Comparison of ENCODE assay signal across 8 mouse cellular contexts in genomic region chr16:78577085-78577671, GRCm38 (mm10). TPM values are rescaled to one million over a fixed set of nuclear protein-coding genes. Genes with fewer than 3 reads are reported as not detected.
A peak's percentile ranks its signal among the peaks of the same experiment; 100 is the strongest.
DNase-seq lines count a peak whose midpoint lies in the region; ATAC-seq and TF ChIP-seq lines count a peak whose summit lies in the region.

No protein-coding gene starts in this region.

- H3K9ac ChIP-seq in embryonic facial prominence, embryonic 12.5 days = peak overlapping the region; percentile 67
- H3K9ac ChIP-seq in liver, embryonic 12.5 days = peak overlapping the region; percentile 74; the same call in 1 of the 2 replicates

- ATAC-seq in embryonic facial prominence, embryonic 12.5 days (ENCODE audit: insufficient number of reproducible peaks, insufficient read depth, low FRiP score, low TSS enrichment) = no peak
- ATAC-seq in liver, embryonic 12.5 days = peak; percentile 14; the same call in 1 of the 2 replicates

- peak overlapping the region; percentile 56 for H3K4me2 ChIP-seq in embryonic facial prominence, embryonic 12.5 days (replicated peaks)
- H3K4me2 ChIP-seq in liver, embryonic 12.5 days = peak overlapping the region; percentile 85
- H3K4me2 ChIP-seq in myocyte (ENCODE audit: low read depth) = peak overlapping the region; percentile 81

- 19% methylated on average over 14 of the region's 14 CpGs for WGBS in embryonic facial prominence, embryonic 12.5 days
- WGBS in hindbrain, embryonic 10.5 days = 20% methylated on average over 14 of the region's 14 CpGs
- WGBS in liver, embryonic 12.5 days (ENCODE audit: insufficient replicate concordance) = 9% methylated on average over 14 of the region's 14 CpGs

- peaks cover 24% of the 10 kb centered on the region for H3K79me2 ChIP-seq in myocyte (ENCODE audit: control insufficient read depth, insufficient read depth)

- no peaks in the 10 kb centered on the region for H3K27me3 ChIP-seq in embryonic facial prominence, embryonic 12.5 days
- H3K27me3 ChIP-seq in hindbrain, embryonic 10.5 days (ENCODE audit: insufficient read depth, poor library complexity, severe bottlenecking) = no peaks in the 10 kb centered on the region
- H3K27me3 ChIP-seq in liver, embryonic 12.5 days (replicated peaks) = no peaks in the 10 kb centered on the region
- no peaks in the 10 kb centered on the region for H3K27me3 ChIP-seq in myocyte (ENCODE audit: control insufficient read depth, insufficient read depth, insufficient read length)

- H3K36me3 ChIP-seq in embryonic facial prominence, embryonic 12.5 days = peaks cover 5% of the 10 kb centered on the region; the same call in 1 of the 2 replicates
- peaks cover 15% of the 10 kb centered on the region for H3K36me3 ChIP-seq in hindbrain, embryonic 10.5 days
- peaks cover 4% of the 10 kb centered on the region for H3K36me3 ChIP-seq in liver, embryonic 12.5 days
- peaks cover 6% of the 10 kb centered on the region for H3K36me3 ChIP-seq in myocyte (ENCODE audit: control insufficient read depth, insufficient read depth)

- peak overlapping the region; percentile 95 for H3K27ac ChIP-seq in embryonic facial prominence, embryonic 12.5 days
- peak overlapping the region; percentile 97 for H3K27ac ChIP-seq in hindbrain, embryonic 10.5 days
- peak overlapping the region; percentile 78; the same call in 1 of the 2 replicates for H3K27ac ChIP-seq in liver, embryonic 12.5 days

- H3K9me3 ChIP-seq in embryonic facial prominence, embryonic 12.5 days = no peaks in the 10 kb centered on the region
- H3K9me3 ChIP-seq in hindbrain, embryonic 10.5 days = no peaks in the 10 kb centered on the region
- H3K9me3 ChIP-seq in liver, embryonic 12.5 days (replicated peaks) = no peaks in the 10 kb centered on the region

- DNase-seq in A20 (ENCODE audit: low read depth, low spot score) (peak; percentile 55), ES-CJ7 (ENCODE audit: low read depth, low spot score) (peak; percentile 25)
- no peak for DNase-seq in hindbrain, embryonic 10.5 days (ENCODE audit: low spot score)
- DNase-seq in layer of hippocampus, adult 9-10 months (ENCODE audit: low spot score) = no peak
- no peak for DNase-seq in urinary bladder, postnatal 25 days (ENCODE audit: low spot score)

- peaks cover 17% of the 10 kb centered on the region for H3K4me1 ChIP-seq in embryonic facial prominence, embryonic 12.5 days
- H3K4me1 ChIP-seq in hindbrain, embryonic 10.5 days (replicated peaks) = peaks cover 30% of the 10 kb centered on the region
- H3K4me1 ChIP-seq in liver, embryonic 12.5 days = peaks cover 24% of the 10 kb centered on the region

- peak overlapping the region; percentile 61 for H3K4me3 ChIP-seq in embryonic facial prominence, embryonic 12.5 days
- H3K4me3 ChIP-seq in hindbrain, embryonic 10.5 days = peak overlapping the region; percentile 81
- peak overlapping the region; percentile 73 for H3K4me3 ChIP-seq in liver, embryonic 12.5 days
- H3K4me3 ChIP-seq in myocyte = peak overlapping the region; percentile 78

- H3ac ChIP-seq in myocyte (ENCODE audit: control insufficient read depth, insufficient read length) = no peak overlapping the region

- no peak for TF ChIP-seq POLR2A in myocyte (IDR thresholded peaks at IDR 0.05; ENCODE audit: insufficient read length, low read depth)

TF ChIP-seq in myocyte, 11 proteins besides CTCF, POLR2A, EP300 and RAD21:
- TF ChIP-seq POLR2AphosphoS2 (IDR thresholded peaks at IDR 0.05; ENCODE audit: insufficient read length, low read depth) (no peak), USF1 (IDR thresholded peaks at IDR 0.05; ENCODE audit: low read depth) (no peak), CEBPB (IDR thresholded peaks at IDR 0.05; ENCODE audit: insufficient read depth, poor library complexity, severe bottlenecking) (0 out of 2 replicates have a peak, but pooled peaks have one; percentile 28)
TF ChIP-seq in myocyte: peak in this region for 1.

RNA-seq across cellular contexts. Expression of gene D16Ertd472e, which starts 0.7 kb away (rescaled TPM):
- 27.0 and 28.8 TPM in 2 replicates for polyA plus RNA-seq in embryonic facial prominence, embryonic 12.5 days (2016; fragmentation: Nextera tagmentation; extraction: Ambion mirVana)
- polyA plus RNA-seq in hindbrain, embryonic 10.5 days (2016; fragmentation: Nextera tagmentation; extraction: Ambion mirVana) = 15.0 and 20.6 TPM in 2 replicates
- 8.2 and 8.4 TPM in 2 replicates for polyA plus RNA-seq in liver, embryonic 12.5 days (2016; fragmentation: Nextera tagmentation; extraction: Ambion mirVana)
- 4.6 TPM for polyA plus RNA-seq in myocyte (2012; fragmentation: generic; extraction: Trizol)

Comparison
In these comparisons a context has a peak if more than half of its experiments do, and no peak if none do; other contexts are left out.
1. DNase-seq: peak in A20 (single experiment) and ES-CJ7 (single experiment); none in hindbrain, embryonic 10.5 days (single experiment), layer of hippocampus, adult 9-10 months (single experiment) and urinary bladder, postnatal 25 days (single experiment).
2. Peak in every context shown above with its lines, with median percentiles within 50 percentile points of each other: H3K27ac ChIP-seq, H3K4me2 ChIP-seq and H3K4me3 ChIP-seq.